Mouse (Mus musculus): Measurements from ENCODE around the gene Adamts14.

GRCm38 (mm10) chr10:61195718-61196291, 77.4 kb downstream of the Adamts14 start:
- TF ChIP-seq GATA1 (IDR thresholded peaks at IDR 0.05; ENCODE audit: low read length) (no peak), TAL1 (IDR thresholded peaks at IDR 0.05; ENCODE audit: low read length) (no peak)
